Mouse (Mus musculus) ES-Bruce4 (cell line): Measurements from ENCODE around the gene Hapln3.

Experiments
- CTCF ChIP-seq: IDR thresholded peaks from one replicate; pipeline ENCODE4 v1.8.1; 2011; ENCODE audit warnings: low read depth, low read length
- POLR2A ChIP-seq: IDR thresholded peaks from one replicate; pipeline ENCODE4 v1.8.1; 2011; ENCODE audit warnings: low read length; ENCODE audit not compliant: insufficient read depth

DNA sequence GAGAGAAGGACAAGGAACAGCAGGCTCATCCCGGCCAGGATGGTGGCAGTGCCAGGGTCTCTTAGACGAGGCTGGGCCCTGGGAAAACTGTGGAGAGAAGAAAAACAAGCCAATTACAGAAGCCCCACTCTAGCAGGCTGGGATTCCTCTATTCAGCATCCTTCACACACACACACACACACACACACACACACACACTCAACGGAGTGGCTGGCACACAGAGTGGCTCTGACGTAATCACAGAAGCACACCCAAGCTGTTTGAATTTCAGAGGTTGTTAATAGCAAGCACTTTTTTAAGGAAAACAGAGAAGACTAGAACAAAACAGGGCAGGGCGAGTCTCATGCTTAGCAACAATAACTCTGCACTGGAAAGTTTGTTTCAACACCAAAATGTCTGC is 7.4 kb downstream of the Hapln3 start:
- TF ChIP-seq CTCF (no peak), POLR2A (no peak)
